Mouse (Mus musculus) intestine, embryonic 14.5 days (tissue): ENCODE measurements around the gene Ift52. TPM values are rescaled to one million over a fixed set of nuclear protein-coding genes. Genes with fewer than 3 reads are reported as not detected.

Experiments used
- ATAC-seq: fragments of 200-750 bp; cut with Nextera tagmentation; replicated peaks from 2 replicates; pipeline ENCODE4 v1.8.0; 2017; ENCODE audit warnings: low read depth, moderate number of reproducible peaks, moderate TSS enrichment, moderate library complexity; ENCODE audit not compliant: low FRiP score, low TSS enrichment
- DNase-seq: peaks from one replicate; pipeline ENCODE4 v3.0.0-alpha.2; 2018; ENCODE audit warnings: low spot score
- H3K27ac ChIP-seq: fragments of 300-500 bp; sonication (generic); 2 replicates; pipeline ENCODE4 v1.5.1; 2014; ENCODE audit warnings: low read depth, mild to moderate bottlenecking, control low read depth
- H3K27me3 ChIP-seq: fragments of 300-500 bp; sonication (generic); replicated peaks from 2 replicates; pipeline ENCODE4 v1.6.1; 2014; ENCODE audit warnings: low read length, control low read depth; ENCODE audit not compliant: control insufficient read depth, insufficient read depth
- H3K36me3 ChIP-seq: fragments of 300-500 bp; sonication (generic); 2 replicates; pipeline ENCODE4 v1.6.1; 2014; ENCODE audit warnings: low read length, control low read depth; ENCODE audit not compliant: control insufficient read depth, insufficient read depth
- H3K4me1 ChIP-seq: fragments of 300-500 bp; sonication (generic); replicated peaks from 2 replicates; pipeline ENCODE4 v1.6.1; 2014; ENCODE audit warnings: low read length, control low read depth, mixed read lengths; ENCODE audit not compliant: control insufficient read depth, insufficient read depth
- H3K4me2 ChIP-seq: fragments of 300-500 bp; sonication (generic); 2 replicates; pipeline ENCODE4 v1.6.1; 2014; ENCODE audit warnings: low read length
- H3K4me3 ChIP-seq: fragments of 300-500 bp; sonication (generic); 2 replicates; pipeline ENCODE4 v1.5.1; 2014; ENCODE audit warnings: low read depth, low read length, control low read depth, mixed read lengths
- H3K9ac ChIP-seq: fragments of 300-500 bp; sonication (generic); 2 replicates; pipeline ENCODE4 v1.6.1; 2014; ENCODE audit warnings: mild to moderate bottlenecking, low read length
- H3K9me3 ChIP-seq: fragments of 300-500 bp; sonication (generic); 2 replicates; pipeline ENCODE4 v1.6.1; 2016; ENCODE audit warnings: low read length, control low read depth; ENCODE audit not compliant: control insufficient read depth
- WGBS: fragments of 180-500 bp; shearing (Covaris S2); extraction: QIAGEN DNeasy Blood & Tissue Kit; methylation state at CpG from one replicate; pipeline ENCODE4 v1.1.7; 2014; 5-methylcytosine and 5-hydroxymethylcytosine counted together
- microRNA-seq: library from miRNA; unstranded; fragments of <30 nt; microRNA quantifications from one replicate; pipeline ENCODE4, GENCODE M21; 2016
- polyA plus RNA-seq: library from polyadenylated mRNA; unstranded; fragments of >200 nt; fragmentation: Nextera tagmentation; extraction: Ambion mirVana; gene quantifications from 2 replicates; pipeline ENCODE4 v1.2.1, GENCODE M21; 2014

Ift52 gene
- polyA plus RNA-seq, 1 experiment from 2014 or later: 45.6 TPM

GRCm38 (mm10) chr2:163087728-163088127, 70.6 kb downstream of the Ift52 start, which contains the start of gene Gtsf1l:
Gene Gtsf1l (minus strand): TSS chr2:163087855.
- H3K36me3 ChIP-seq: 0 out of 2 replicates have a peak, but pooled peaks cover 4% of the 10 kb centered on the region
- no peak within 1 kb of the TSS for H3K9ac ChIP-seq
- DNase-seq (no peak), ATAC-seq (no peak)
- no peaks in the 10 kb centered on the region for H3K9me3 ChIP-seq
- H3K27me3 ChIP-seq: no peaks in the 10 kb centered on the region
- no peak within 1 kb of the TSS for H3K27ac ChIP-seq
- no peak within 1 kb of the TSS for H3K4me3 ChIP-seq
- WGBS: 85% methylated on average over 9 of the region's 9 CpGs
- H3K4me1 ChIP-seq: no peaks in the 10 kb centered on the region
- no peak within 1 kb of the TSS for H3K4me2 ChIP-seq

DNA sequence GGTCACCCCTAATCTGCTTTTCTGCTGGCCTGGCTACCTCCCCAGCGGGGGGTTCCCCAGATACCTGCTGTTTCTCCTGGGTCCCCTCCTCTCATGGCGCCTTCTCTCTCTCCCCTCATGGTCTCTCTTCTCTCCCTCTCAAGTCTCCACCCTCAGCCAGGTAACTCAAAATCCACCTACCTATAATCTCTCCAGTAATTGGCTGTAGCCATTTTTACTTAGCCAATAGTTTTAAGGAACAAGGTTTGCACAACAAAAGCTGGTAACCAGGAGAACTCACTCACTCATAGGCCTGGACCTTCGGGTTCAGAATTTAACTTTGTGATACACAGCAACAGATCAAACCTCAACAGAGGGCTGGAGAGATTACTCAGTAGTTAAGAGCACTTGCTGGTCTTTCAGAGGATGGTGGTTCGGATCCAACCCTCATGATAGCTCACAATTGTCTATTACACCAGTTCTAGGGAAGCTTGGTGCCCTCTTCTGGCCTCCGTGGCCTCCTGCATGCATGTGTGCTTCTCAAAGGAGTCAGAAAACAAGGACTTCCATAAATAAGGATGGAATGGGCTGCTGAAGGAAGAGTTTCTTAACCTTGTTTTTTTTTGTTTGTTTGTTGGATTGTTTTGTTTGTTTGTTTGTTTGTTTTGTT, 72.4 kb downstream of the Ift52 start:
- Histone ChIP-seq H3K9ac (no peak overlapping the region), H3K36me3 (no peaks in the 10 kb centered on the region), H3K9me3 (no peaks in the 10 kb centered on the region), H3K27ac (no peak overlapping the region), H3K4me2 (no peak overlapping the region), H3K4me3 (no peak overlapping the region), H3K27me3 (no peaks in the 10 kb centered on the region), H3K4me1 (no peaks in the 10 kb centered on the region)
- 76% methylated on average over 5 of the region's 5 CpGs for WGBS
- no peak for ATAC-seq
- no peak for DNase-seq

DNA sequence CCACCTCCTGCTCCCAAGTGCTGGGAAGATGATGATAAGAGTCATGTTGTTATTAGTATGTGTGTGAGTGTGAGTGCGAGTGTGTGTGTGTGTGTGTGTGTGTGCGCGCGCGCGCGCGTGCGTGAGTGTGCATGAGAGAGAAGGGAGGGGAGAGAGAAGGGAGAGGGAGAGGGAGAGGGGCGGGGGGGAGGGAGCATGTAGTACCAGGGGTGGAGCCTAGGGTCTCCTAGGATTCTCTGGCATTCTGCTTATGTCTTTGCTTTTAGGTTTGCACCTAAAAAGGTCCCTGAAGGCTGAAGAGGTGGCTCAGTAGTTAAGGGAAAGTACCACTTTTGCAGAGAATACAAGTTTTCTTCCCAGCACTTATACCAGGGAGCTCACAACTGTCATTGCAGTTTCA, 77.8 kb downstream of the Ift52 start:
- H3K4me2 ChIP-seq: no peak overlapping the region
- no peaks in the 10 kb centered on the region for H3K4me1 ChIP-seq
- H3K9ac ChIP-seq: no peak overlapping the region
- 93% methylated on average over 10 of the region's 10 CpGs for WGBS
- no peak for DNase-seq
- H3K27me3 ChIP-seq: no peaks in the 10 kb centered on the region
- no peaks in the 10 kb centered on the region for H3K36me3 ChIP-seq
- no peak overlapping the region for H3K4me3 ChIP-seq
- no peak overlapping the region for H3K27ac ChIP-seq
- H3K9me3 ChIP-seq: no peaks in the 10 kb centered on the region
- no peak for ATAC-seq

Small RNA genes within 50 kb of the gene (microRNA-seq; reads per million reads assigned to microRNA genes)
- not detected for gene Gm22174
- not detected for gene Mir7003

Other genes starting within 250 kb of the Ift52 start
- gene Srsf6, start 85.8 kb upstream of the Ift52 start, polyA plus RNA-seq: 193 and 195 TPM in 2 replicates
- 0.07 TPM in 1 of 2 replicates, not detected in the other for gene L3mbtl1, start 73.9 kb upstream of the Ift52 start, polyA plus RNA-seq
- 0.26 and 0.30 TPM in 2 replicates for gene Sgk2, start 30.0 kb upstream of the Ift52 start, polyA plus RNA-seq
- gene Mybl2, start 37.3 kb downstream of the Ift52 start, polyA plus RNA-seq: 26.4 and 27.7 TPM in 2 replicates
- not detected in 2 replicates for gene Gtsf1l, start 70.5 kb downstream of the Ift52 start, polyA plus RNA-seq
- gene Tox2, start 185.8 kb downstream of the Ift52 start, polyA plus RNA-seq: 6.3 and 7.3 TPM in 2 replicates